In genomic region chr4:134587636-134588197, GRCm38 (mm10) we compare ENCODE assay signal across 19 mouse cellular contexts. TPM values are rescaled to one million over a fixed set of nuclear protein-coding genes. Genes with fewer than 3 reads are reported as not detected.
DNase-seq lines count a peak whose midpoint lies in the region; ATAC-seq lines count a peak whose summit lies in the region.
"Had no signal": no experiment of that assay in that cellular context is flagged by ENCODE, and none has a peak within 500 bp of the region (broad histone marks: within the 10 kb centered on the region; RNA-seq: fewer than 3 reads in every experiment).

No protein-coding gene starts in this region.

- no peak overlapping the region for H3K4me3 ChIP-seq in lung, embryonic 15.5 days
- H3K4me3 ChIP-seq in intestine, embryonic 16.5 days (ENCODE audit: low read length): no peak overlapping the region
- no peak overlapping the region for H3K4me3 ChIP-seq in forebrain, embryonic 15.5 days
- H3K4me3 ChIP-seq: erythroblast, embryonic 14.5 days; limb, embryonic 12.5 days; neural tube, embryonic 12.5 days; stomach, embryonic 15.5 days had no signal

- H3K36me3 ChIP-seq in lung, embryonic 15.5 days: no peaks in the 10 kb centered on the region
- no peaks in the 10 kb centered on the region for H3K36me3 ChIP-seq in intestine, embryonic 16.5 days (ENCODE audit: control insufficient read depth, insufficient read depth, low read length)
- no peaks in the 10 kb centered on the region for H3K36me3 ChIP-seq in forebrain, embryonic 15.5 days
- H3K36me3 ChIP-seq: G1E; limb, embryonic 12.5 days; neural tube, embryonic 12.5 days; stomach, embryonic 15.5 days had no signal

- peaks cover 12% of the 10 kb centered on the region for H3K4me1 ChIP-seq in lung, embryonic 15.5 days
- H3K4me1 ChIP-seq in intestine, embryonic 16.5 days (ENCODE audit: control insufficient read depth, insufficient read depth, low read length): peaks cover 10% of the 10 kb centered on the region
- H3K4me1 ChIP-seq in forebrain, embryonic 15.5 days: peaks cover 18% of the 10 kb centered on the region

- 54% methylated on average over 11 of the region's 11 CpGs for whole genome bisulfite sequencing in lung, embryonic 15.5 days
- WGBS in intestine, embryonic 16.5 days: 43% methylated on average over 11 of the region's 11 CpGs
- 67% methylated on average over 11 of the region's 11 CpGs for WGBS in forebrain, embryonic 15.5 days

- no peak overlapping the region for H3K4me2 ChIP-seq in lung, embryonic 15.5 days
- no peak overlapping the region for H3K4me2 ChIP-seq in intestine, embryonic 16.5 days (ENCODE audit: low read depth, low read length)
- H3K4me2 ChIP-seq in forebrain, embryonic 15.5 days (replicated peaks): no peak overlapping the region
- H3K4me2 ChIP-seq: limb, embryonic 12.5 days; midbrain, embryonic 11.5 days; neural tube, embryonic 12.5 days; stomach, embryonic 15.5 days had no signal

- H3K9me3 ChIP-seq in lung, embryonic 15.5 days: no peaks in the 10 kb centered on the region
- H3K9me3 ChIP-seq in intestine, embryonic 16.5 days (ENCODE audit: control insufficient read depth, low read length): no peaks in the 10 kb centered on the region
- H3K9me3 ChIP-seq in forebrain, embryonic 15.5 days: no peaks in the 10 kb centered on the region
- H3K9me3 ChIP-seq: G1E; limb, embryonic 12.5 days; neural tube, embryonic 12.5 days; stomach, embryonic 15.5 days had no signal

- no peak overlapping the region for H3K27ac ChIP-seq in lung, embryonic 15.5 days
- H3K27ac ChIP-seq in intestine, embryonic 16.5 days (ENCODE audit: low read length): no peak overlapping the region
- no peak overlapping the region for H3K27ac ChIP-seq in forebrain, embryonic 15.5 days (replicated peaks)
- H3K27ac ChIP-seq: limb, embryonic 12.5 days; neural tube, embryonic 12.5 days; stomach, embryonic 15.5 days had no signal

- H3K9ac ChIP-seq in lung, embryonic 15.5 days: no peak overlapping the region
- no peak overlapping the region for H3K9ac ChIP-seq in intestine, embryonic 16.5 days (ENCODE audit: low read depth, low read length)
- no peak overlapping the region for H3K9ac ChIP-seq in forebrain, embryonic 15.5 days (replicated peaks)
- H3K9ac ChIP-seq: limb, embryonic 12.5 days; neural tube, embryonic 12.5 days; stomach, embryonic 15.5 days had no signal

- no peaks in the 10 kb centered on the region for H3K27me3 ChIP-seq in lung, embryonic 15.5 days
- no peaks in the 10 kb centered on the region for H3K27me3 ChIP-seq in intestine, embryonic 16.5 days (replicated peaks; ENCODE audit: control insufficient read depth, insufficient read depth, low read length)
- H3K27me3 ChIP-seq in forebrain, embryonic 15.5 days: no peaks in the 10 kb centered on the region
- H3K27me3 ChIP-seq: neural tube, embryonic 12.5 days; stomach, embryonic 15.5 days had no signal

- DNase-seq in cerebellum, postnatal 10 days: peak; percentile 65 to 70
- no peak for DNase-seq in cerebellum, postnatal 36 days
- no peak for DNase-seq in lung, postnatal 36 days
- peak; percentile 48 to 65 for DNase-seq in adrenal gland, adult 18-20 months (ENCODE audit: low spot score in 2 of 2)
- DNase-seq in retina, postnatal 1 day: no peak
- DNase-seq: heart, adult 11 months; kidney, postnatal 25 days; right cerebral cortex, postnatal 25 days had no signal

- 0 out of 2 replicates have a peak, but pooled peaks have one; percentile 1 for ATAC-seq in lung, embryonic 15.5 days (ENCODE audit: borderline replicate concordance, extremely low read depth, low FRiP score, low TSS enrichment)
- 0 out of 2 replicates have a peak, but pooled peaks have one; percentile 23 for ATAC-seq in intestine, embryonic 16.5 days
- no peak for ATAC-seq in forebrain, embryonic 15.5 days (replicated peaks)
- ATAC-seq: inflammation-experienced regulatory T-cells, adult 6 months; lung, postnatal 0 days had no signal

RNA-seq across cellular contexts. Expression of gene Selenon, which starts 35.8 kb away (rescaled TPM):
- 35.3 and 46.2 TPM in 2 replicates for polyA plus RNA-seq in lung, embryonic 15.5 days (2015; fragmentation: Nextera tagmentation; extraction: Ambion mirVana)
- total RNA-seq in adrenal gland, adult 18-20 months (2021): 10 to 100 TPM; 24.3 to 28.9 TPM
- polyA plus RNA-seq in intestine, embryonic 16.5 days (2015; fragmentation: Nextera tagmentation; extraction: Ambion mirVana): 4.7 and 5.5 TPM in 2 replicates
- polyA plus RNA-seq in forebrain, embryonic 15.5 days (2015; fragmentation: Nextera tagmentation; extraction: Ambion mirVana): 11.8 and 27.5 TPM in 2 replicates
- polyA plus RNA-seq: G1E had no signal

RNA-seq across cellular contexts. Expression of gene Mtfr1l, which starts 52.5 kb away (rescaled TPM):
- 109 and 114 TPM in 2 replicates for polyA plus RNA-seq in lung, embryonic 15.5 days (2015; fragmentation: Nextera tagmentation; extraction: Ambion mirVana)
- 100 to 1,000 TPM; 123 to 132 TPM for total RNA-seq in adrenal gland, adult 18-20 months (2021)
- polyA plus RNA-seq in intestine, embryonic 16.5 days (2015; fragmentation: Nextera tagmentation; extraction: Ambion mirVana): 97.1 and 97.5 TPM in 2 replicates
- 157 and 161 TPM in 2 replicates for polyA plus RNA-seq in forebrain, embryonic 15.5 days (2015; fragmentation: Nextera tagmentation; extraction: Ambion mirVana)

Comparison
In these comparisons a context has a peak if more than half of its experiments do, and no peak if none do; other contexts are left out.
1. DNase-seq: peak in cerebellum, postnatal 10 days (2 of 2) and adrenal gland, adult 18-20 months (2 of 2); none in cerebellum, postnatal 36 days (0 of 2), lung, postnatal 36 days (single experiment) and retina, postnatal 1 day (single experiment).